Mouse (Mus musculus): ENCODE results near the gene Il22ra1.

Gene Il22ra1

DNA sequence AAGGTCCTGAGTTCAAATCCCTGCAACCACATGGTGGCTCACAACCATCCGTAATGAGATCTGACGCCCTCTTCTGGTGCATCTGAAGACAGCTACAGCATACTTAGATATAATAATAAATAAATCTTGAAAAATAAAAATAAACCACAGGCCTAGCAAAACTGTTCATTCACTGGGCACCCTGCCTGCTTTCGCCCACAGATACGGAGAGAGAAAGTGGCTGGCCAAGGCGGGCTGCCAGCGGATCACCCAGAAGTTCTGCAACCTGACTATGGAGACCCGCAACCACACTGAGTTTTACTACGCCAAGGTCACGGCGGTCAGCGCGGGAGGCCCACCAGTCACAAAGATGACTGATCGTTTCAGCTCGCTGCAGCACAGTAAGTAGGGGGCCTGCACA, 5.9 kb downstream of the Il22ra1 start:
- no peak for DNase-seq (ENCODE audit: low read depth)

DNA sequence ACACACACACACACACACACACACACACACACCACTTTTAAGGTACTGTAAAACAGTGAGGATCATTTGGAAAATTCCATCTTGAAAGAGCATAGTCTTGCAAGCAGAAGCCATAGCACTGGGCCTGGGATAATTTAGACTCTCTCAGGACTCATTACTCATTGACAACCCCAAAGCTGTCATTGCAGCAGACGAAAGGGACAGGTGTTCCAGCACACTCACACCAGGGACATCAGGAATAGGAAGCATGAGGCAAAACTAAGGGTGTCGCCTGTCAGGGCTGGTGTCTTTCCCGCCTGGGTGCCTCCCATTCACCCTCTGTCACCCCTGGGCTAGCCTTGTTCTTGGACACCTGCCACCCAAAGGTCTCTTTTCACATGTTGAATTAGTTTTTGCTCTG, 8.9 kb downstream of the Il22ra1 start:
- no peak for DNase-seq (ENCODE audit: low read depth)

DNA sequence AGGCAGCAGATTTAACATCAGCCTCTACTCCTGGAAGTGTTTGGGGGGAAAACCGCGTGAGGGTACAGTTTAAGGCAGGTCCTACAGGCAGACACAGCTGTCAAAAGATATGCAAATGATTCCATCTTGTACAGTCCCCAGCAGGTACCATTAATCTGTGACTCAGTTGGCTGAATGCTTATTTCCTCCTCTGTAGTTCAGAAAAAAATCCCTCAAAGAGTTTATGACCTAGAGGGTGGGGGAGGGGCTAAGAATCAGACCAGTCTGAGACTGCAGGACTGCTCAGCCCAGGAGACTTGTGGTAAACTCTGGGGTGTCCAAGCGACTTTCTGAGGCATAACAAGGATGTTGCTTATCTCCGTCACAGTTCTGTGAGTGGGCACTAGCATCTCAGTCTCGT, 10.3 kb downstream of the Il22ra1 start:
- DNase-seq (ENCODE audit: low read depth), result no peak

DNA sequence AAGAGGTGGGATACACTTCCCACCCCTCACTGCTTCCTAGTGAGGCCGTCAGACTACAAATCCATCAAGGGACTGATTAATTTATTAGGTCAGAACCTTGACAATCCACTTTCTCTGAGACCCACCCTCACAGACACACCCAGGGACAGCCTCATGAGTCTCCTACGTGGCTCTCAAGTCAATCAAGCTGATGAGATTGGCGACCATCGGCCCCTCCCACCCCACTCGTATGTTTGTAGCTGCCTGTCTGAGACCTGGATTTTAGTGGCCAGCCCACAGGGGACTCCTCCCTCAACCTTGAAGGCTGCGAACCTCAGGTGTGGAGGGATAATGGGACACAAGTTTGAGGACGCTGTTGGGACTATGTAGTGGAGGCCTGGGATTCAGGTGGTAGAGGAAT, 11.2 kb downstream of the Il22ra1 start:
- DNase-seq (ENCODE audit: low read depth), result no peak

DNA sequence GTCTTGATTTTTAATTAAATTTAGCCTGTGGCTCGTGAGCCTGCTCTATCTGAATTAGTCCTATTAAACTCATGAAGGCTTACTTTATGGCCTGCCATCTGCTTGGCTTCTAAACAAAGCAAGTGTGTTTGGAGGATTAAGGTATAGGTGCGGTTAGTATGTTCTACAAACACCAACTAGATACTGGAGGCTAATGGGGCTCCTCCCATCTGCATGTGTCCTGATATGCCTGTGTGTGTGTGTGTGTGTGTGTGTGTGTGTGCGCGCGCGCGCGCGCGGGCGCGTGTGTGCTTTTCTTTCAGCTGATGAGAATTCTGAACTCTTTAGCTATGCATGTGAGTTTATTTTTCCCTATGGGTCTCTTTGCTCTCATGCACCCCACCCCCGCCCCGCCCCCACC, 11.7 kb downstream of the Il22ra1 start:
- no peak for DNase-seq (ENCODE audit: low read depth)

DNA sequence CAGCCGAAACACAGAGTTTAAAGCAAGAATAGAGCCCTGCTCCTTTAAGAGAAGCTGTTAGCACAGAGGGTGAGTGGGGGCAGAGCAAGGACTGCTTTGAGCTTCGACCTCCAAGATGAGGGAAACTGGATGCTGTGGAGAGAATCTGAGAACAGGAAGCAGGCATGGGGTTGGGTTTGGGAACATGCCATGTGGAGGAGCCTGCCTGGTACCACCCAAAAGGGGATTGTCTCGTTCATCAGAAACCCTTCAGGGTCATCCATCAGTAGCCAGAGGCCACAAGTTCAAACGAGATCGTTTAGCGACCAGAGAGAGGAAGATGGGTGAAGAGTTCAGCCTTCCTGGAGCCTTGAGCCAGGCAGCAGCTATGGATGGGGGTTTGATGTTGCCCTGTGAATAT, 15.5 kb downstream of the Il22ra1 start:
- DNase-seq (ENCODE audit: low read depth), result no peak

DNA sequence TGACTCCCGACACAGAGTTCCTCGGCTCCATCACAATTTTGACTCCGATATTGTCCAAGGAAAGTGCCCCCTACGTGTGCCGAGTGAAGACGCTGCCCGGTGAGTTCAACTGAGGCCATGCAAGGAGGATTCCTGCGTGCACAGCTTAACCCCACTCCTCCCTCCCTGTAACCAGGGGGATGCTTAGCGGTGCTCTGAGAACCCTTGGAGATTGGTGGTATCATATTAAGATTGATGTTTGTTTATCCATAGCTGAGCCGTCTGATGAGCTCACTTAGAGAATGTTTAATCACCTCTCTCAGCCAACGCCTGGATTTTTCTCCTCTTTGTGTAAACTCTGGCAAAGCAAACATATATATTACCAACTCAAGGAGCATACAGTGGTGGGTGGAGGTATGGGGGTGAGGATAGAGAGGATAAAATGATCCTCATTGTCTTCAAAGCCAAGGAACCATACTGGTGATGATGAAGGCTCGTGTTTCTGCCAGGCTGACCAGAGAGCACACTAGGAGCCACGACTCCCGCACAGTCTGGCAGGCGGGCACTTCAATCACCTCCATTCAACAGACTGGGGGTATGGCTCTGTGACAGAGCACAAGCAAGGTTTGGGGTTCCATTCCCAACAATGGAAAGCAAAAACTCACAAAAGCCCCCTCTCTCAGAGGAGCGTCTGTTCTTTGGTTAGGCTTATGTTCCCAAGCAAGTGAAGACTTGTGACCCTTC, 16.9 kb downstream of the Il22ra1 start:
- no peak for DNase-seq (ENCODE audit: low read depth)

DNA sequence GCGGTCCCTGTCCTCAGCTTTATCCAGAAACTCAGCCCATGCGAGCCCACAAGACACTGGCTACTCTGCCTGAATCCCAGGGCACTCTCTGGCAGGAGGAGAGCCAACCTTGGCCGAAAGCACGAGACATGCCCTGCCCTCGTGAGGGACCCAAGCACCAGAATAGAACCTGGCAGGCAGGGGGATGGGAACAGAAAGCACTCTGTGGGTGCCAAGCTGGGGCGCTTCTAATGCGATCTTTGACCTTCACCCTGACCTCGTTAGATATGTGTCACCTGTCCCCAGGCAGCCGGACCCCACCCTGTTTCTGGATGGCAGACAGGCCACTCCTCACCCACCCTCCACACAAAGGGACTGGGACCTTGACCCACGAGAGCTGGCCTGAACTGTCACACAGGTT, 17.6 kb downstream of the Il22ra1 start:
- DNase-seq (ENCODE audit: low read depth), result no peak

DNA sequence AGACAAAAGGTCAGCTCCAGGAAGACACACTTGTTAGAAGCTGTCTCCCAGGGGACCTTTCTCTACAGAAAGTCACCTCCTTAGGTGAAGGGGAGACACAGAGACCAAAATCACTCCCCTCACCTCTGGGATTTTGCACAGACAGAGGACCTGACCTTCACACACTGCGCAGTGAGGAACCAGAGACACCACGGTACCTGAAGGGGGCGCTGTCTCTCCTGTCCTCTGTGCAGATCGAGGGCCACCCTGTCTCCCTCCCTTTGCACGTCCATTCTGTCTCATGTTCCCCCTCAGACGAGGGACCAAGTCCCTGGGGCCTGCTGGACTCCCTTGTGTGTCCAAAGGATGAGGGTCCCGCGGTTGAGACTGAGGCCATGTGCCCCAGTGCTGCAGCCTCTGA, 22.9 kb downstream of the Il22ra1 start:
- no peak for DNase-seq (ENCODE audit: low read depth)

DNA sequence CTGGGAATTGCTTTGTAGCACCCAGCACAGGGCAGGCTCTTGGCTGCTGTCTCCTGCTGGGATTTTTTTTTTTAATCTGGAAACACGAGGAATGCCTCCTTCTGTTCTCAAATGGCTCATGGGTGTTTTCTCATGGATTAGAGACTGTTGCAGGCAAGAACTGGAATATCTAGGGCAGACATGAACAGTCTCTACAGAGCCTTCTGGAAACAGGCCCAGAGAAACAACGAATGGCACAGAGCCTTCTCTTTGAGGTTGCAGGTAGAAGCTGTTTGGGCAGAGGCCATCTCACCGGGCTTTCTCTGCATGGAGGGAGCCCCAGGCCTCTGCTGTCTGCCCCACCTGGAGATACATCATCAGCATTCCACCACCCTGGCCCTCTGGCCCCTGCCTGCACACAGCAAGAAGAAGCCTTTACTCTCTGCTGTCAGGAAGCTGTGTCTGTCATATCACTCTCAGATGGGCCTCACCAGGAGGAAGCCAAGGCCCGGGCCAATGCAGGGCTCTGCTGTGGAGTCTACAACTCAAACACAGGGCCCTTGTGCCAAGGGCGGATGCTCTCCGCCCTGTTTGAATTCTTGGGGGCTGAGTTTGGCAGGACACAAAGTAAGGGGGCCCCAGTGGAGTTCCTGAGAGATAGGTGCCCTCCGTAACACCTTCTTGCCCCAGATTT, 24.3 kb downstream of the Il22ra1 start:
- DNase-seq (ENCODE audit: low read depth), result no peak

DNA sequence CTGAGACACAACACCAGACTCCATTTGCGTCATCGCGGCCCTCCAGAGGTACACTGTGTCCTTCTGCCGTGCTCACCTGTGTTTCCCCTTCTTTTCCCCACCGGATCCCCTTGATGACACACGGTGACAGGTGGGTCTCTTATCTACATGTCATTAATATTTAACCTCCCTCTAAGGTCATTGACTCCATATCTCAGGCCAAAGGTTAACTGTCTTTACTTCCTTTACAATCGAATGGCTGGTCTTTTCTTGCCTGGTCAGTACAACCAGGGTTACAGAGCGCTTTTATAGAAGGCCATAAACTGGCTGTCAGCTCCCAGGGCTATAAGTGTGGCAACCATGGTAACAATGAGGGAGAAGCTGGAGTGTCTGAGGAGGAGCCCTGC, 24.8 kb downstream of the Il22ra1 start:
- DNase-seq (ENCODE audit: low read depth), result no peak

DNA sequence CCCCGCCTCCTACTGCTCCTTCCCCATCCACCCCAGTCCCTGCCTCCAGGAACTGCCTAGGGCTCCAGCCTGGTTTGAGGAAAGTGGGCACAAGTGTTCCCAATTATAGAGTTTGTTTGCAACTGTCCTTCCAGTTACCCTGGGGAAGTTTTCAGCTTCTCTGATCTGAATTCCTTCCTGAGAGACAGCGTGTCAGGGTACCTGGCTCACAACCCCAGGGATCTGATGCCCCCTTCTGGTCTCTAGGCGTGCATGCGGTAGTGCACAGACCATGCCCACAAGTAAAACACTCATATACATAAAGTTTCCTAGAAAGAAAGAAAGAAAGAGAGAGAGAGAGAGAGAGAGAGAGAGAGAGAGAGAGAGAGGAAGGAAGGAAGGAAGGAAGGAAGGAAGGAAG, 30.4 kb downstream of the Il22ra1 start:
- no peak for DNase-seq (ENCODE audit: low read depth)

DNA sequence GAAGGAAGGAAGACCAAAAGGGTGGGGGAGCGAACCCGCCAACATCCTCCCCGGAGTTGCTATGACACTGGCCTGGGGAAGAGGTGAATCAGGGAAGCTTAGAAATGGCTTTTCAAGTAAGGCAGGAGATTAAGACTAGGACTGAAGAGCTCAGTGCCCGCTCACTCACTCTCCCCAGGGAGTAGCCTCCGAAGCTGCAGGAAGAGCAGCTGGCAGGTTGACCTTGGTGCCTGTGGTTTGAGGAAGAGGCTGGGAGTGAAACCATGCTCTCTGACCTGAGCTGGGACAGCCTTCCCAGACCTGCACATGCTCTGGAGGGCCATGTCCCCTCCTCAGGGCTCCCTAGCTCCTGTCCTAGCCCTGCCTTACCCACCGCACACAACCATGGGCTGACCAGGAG, 30.9 kb downstream of the Il22ra1 start:
- DNase-seq (ENCODE audit: low read depth), result no peak

DNA sequence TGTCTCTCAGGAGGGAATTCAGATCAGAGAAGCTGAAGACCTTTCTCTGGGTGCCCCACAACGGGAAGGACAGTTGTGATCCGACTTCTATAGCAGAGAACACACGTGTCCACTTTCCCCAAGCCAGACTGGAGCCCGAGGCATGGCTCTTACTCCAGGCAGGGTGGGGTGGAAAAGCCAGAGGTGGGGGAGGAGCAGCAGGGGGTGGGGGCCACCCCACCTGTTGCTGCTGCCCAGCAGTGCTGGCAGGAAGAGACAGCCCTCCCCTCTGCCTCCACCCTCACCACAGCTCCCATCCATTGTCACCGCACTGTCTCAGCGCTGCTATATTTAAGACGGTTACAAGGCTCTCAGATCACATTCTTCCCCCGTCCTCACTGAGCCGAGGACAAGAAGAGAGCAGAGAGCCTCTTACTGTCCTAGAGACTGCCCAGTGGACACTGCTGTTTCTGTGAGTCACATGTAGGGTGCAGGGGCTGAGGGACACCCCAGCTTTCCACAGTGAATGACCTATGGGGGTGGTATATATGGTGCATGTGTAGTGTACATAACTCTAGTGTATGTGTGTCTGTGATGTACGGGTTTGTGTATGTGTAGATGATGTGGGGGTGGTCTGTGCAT, 31.5 kb downstream of the Il22ra1 start, which contains the start of gene Myom3:
Myom3 (plus strand) TSS at position 360 of the 621 bp plus-strand sequence.
- DNase-seq (ENCODE audit: low read depth), result no peak

DNA sequence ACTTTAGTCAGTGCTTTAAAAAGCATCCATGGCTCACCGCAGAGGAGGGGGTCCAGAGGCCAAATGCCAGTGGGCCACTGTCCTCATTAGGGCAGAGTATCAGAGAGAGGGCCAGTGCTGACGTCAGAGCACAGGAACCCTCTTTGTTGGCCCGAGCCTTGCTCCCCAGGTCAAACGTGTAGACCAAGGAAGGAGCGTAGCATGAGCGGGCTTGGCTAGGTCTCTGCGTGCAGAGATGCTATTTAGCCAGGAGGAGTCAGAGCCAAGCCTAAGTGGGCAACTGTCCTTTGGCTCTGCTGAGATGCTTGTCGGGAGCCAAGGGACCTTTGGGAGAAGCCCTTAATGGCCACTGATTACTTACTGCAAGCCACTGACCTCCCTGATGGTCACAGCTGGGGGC, 33.1 kb downstream of the Il22ra1 start:
- DNase-seq (ENCODE audit: low read depth), result no peak

DNA sequence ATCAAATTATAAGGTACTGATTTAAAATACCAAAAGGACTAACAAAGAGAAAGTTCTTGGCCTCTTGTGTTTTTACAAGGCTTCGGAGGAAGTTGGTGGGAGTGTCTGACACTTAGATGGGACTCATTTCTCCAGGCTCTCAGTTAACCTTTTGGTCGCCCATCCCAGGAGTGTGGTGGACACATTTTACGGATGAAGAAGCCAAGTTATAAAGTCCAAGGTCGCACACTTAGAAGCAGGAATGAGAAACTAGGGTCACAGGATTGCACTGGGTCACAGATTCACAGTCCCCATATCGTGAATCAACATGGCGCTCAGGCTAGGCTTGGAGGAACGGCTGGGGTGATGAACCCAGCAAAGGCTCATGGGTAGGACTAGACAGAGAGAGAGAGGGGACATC, 33.6 kb downstream of the Il22ra1 start:
- no peak for DNase-seq (ENCODE audit: low read depth)

DNA sequence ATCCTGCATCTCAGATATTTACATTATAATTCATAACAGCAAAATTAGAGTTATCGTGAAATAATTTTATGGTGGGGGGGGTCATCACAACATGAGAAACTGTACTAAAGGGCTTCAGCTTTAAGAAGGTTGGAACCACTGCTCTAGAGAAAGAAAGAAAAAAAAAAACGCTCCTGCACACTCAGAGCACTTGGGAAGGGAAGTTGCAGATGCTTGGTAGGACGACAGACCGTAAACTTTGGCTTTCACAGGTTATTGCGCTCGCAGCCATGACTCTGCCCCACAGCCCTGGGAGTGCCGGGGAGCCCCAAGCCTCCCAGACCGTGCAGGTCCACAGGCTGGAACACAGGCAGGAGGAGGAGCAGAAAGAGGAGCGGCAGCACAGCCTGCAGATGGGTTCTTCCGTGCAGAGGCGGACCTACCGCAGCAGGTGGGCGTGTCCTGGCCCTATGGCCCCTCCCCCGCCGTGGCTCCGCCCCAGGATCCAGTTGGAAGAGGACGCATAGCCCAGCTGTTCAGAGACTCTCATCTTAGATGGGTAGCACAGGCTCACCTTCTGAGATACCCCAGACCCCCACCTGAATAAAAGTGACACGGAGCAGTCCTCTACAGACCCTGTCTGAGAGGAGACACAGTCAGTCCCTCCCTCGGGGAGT, 34.4 kb downstream of the Il22ra1 start:
- no peak for DNase-seq (ENCODE audit: low read depth)

DNA sequence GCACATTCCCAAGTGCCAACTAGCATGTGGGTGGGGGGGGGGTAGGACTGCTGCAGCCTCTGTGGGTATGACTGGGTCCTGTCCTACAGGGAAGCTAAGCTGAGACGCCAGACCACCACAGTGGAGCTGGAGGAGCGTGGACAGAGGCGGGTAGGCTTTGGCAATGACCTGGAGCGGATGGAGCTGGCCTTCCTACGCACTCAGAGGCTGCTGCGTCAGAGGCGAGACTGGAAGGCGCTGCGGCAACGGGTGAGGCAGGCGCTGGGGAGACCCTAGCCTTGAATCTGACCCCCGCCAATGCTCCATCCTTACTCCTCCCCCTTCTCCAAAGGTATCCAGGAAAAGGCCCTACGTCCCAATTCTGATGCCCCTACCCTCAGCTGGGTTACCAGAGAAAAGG, 36.7 kb downstream of the Il22ra1 start:
- no peak for DNase-seq (ENCODE audit: low read depth)

DNA sequence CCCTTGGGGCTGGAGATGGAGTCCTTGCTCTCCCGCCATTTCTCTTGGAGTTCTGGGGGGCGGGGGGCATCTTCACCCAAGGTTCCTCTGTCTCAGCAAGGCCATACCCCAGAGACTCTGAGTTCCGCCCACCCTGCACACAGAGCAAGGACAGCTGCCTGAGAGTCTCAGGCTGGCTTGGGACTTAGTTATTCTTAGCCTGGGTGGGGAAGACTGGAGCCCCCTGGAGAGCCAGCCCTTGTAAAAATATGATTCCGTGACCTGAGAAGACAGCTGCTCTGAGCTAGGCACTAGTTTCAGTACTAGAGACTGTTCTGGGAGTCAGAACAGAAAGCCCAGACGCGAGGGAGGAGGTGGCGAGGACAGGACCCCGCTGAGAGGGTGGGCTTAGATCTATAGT, 37.7 kb downstream of the Il22ra1 start:
- no peak for DNase-seq (ENCODE audit: low read depth)

DNA sequence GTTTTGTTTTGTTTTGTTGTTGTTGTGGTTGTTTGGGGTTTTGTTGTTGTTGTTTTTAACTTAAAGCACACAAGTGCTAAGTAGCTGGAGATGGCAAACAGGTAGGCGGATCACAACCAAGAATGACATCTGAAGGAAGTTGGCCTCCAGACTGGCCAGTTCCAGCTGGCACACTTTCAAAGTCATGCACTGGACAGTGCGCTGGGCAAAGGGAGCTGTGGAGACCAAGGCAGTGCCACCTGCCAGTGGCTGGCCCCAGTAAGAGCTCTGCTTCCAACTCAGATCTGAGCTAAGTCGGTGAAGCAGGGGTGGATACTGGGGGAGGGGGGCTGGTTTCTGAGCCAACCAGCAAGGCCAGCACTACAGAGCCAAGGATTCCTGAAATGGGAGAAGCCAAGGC, 39.0 kb downstream of the Il22ra1 start:
- DNase-seq (ENCODE audit: low read depth), result no peak

DNA sequence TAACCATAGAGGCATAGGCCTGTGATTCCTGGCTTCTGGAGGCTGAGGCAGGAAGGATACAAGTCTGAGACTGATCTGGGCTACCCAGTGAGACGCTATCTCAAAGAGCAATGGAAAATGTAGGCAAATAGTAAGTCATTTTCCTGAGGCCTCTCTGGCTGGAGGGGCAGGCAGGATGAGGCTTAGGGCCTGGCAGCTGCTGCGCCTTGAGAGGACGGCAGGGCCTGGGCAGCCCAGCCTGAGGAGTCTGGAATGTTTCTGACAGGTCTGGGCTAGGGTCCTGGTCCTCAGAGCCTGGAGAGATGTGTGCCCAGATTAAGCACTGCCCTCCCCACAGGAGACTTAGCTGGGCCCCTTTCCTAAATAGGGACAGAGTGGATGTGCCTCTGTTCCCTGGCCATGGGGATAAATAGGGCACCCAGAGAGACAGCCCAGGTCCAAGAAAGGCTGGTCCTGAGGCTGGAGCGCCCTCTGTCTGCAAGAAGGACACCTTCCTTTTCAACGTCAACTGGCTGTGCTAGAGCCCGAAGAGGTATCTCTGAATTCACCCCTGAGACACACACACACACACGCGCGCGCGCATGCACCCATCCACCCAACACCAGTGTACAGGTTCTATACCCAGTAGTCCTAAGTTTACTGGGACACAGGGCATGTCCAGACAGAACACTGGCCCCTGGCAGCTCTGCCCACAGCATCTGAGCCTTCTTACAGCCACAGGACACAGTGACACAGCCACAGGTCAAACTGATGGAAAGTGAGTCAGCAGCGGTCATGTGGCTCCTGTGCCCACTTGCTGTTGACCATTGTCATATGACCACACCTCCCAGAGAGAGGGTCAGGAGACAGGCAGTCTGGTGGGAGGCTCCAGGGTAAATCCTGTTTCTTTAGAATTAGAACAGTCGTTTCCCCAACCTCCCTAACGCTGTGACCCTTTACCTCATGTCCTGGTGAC, 40.9 kb downstream of the Il22ra1 start:
- DNase-seq (ENCODE audit: low read depth), result peak; percentile 83

Data from 416B (cell line).